In genomic region chr11:104626635-104627034, GRCm38 (mm10) we compare ENCODE assay signal across 30 mouse cellular contexts. TPM values are rescaled to one million over a fixed set of nuclear protein-coding genes. Genes with fewer than 3 reads are reported as not detected.
DNase-seq lines count a peak whose midpoint lies in the region; ATAC-seq lines count a peak whose summit lies in the region.
"Had no signal": no experiment of that assay in that cellular context is flagged by ENCODE, and none has a peak within 500 bp of the region (broad histone marks: within the 10 kb centered on the region; RNA-seq: fewer than 3 reads in every experiment).

No protein-coding gene starts in this region.

- no peak overlapping the region for H3K4me3 ChIP-seq in heart, embryonic 13.5 days
- H3K4me3 ChIP-seq in heart, embryonic 12.5 days, result no peak overlapping the region
- H3K4me3 ChIP-seq in megakaryocyte, embryonic 14.5 days (replicated peaks), result peak overlapping the region; percentile 73
- no peak overlapping the region for H3K4me3 ChIP-seq in intestine, embryonic 15.5 days (replicated peaks)
- no peak overlapping the region for H3K4me3 ChIP-seq in stomach, embryonic 16.5 days (replicated peaks; ENCODE audit: low read length)
- H3K4me3 ChIP-seq: erythroblast, embryonic 14.5 days; heart, embryonic 15.5 days; layer of hippocampus, adult 2 months; neural tube, embryonic 12.5 days had no signal

- H3K27me3 ChIP-seq in heart, embryonic 13.5 days (replicated peaks), result no peaks in the 10 kb centered on the region
- no peaks in the 10 kb centered on the region for H3K27me3 ChIP-seq in heart, embryonic 12.5 days (replicated peaks)
- no peaks in the 10 kb centered on the region for H3K27me3 ChIP-seq in megakaryocyte, embryonic 14.5 days (replicated peaks)
- no peaks in the 10 kb centered on the region for H3K27me3 ChIP-seq in intestine, embryonic 15.5 days (replicated peaks)
- H3K27me3 ChIP-seq in stomach, embryonic 16.5 days (ENCODE audit: control insufficient read depth, insufficient read depth, low read length), result no peaks in the 10 kb centered on the region
- H3K27me3 ChIP-seq: heart, embryonic 15.5 days; neural tube, embryonic 12.5 days had no signal

- no peaks in the 10 kb centered on the region for H3K36me3 ChIP-seq in heart, embryonic 13.5 days
- H3K36me3 ChIP-seq in heart, embryonic 12.5 days, result no peaks in the 10 kb centered on the region
- H3K36me3 ChIP-seq in megakaryocyte, embryonic 14.5 days (replicated peaks; ENCODE audit: low read length), result peaks cover 100% of the 10 kb centered on the region
- no peaks in the 10 kb centered on the region for H3K36me3 ChIP-seq in intestine, embryonic 15.5 days
- no peaks in the 10 kb centered on the region for H3K36me3 ChIP-seq in stomach, embryonic 16.5 days (ENCODE audit: control insufficient read depth, insufficient read depth, low read length)
- H3K36me3 ChIP-seq: heart, embryonic 15.5 days; neural tube, embryonic 12.5 days had no signal

- peaks cover 41% of the 10 kb centered on the region for H3K4me1 ChIP-seq in heart, embryonic 13.5 days
- H3K4me1 ChIP-seq in heart, embryonic 12.5 days (replicated peaks), result peaks cover 31% of the 10 kb centered on the region
- peaks cover 99% of the 10 kb centered on the region for H3K4me1 ChIP-seq in megakaryocyte, embryonic 14.5 days
- H3K4me1 ChIP-seq in intestine, embryonic 15.5 days (replicated peaks), result peaks cover 28% of the 10 kb centered on the region
- peaks cover 32% of the 10 kb centered on the region for H3K4me1 ChIP-seq in stomach, embryonic 16.5 days (ENCODE audit: control insufficient read depth, insufficient read depth, low read length)

- no peak for ATAC-seq in heart, embryonic 13.5 days (ENCODE audit: extremely low read depth, insufficient number of reproducible peaks, low FRiP score, low TSS enrichment)
- no peak for ATAC-seq in heart, embryonic 12.5 days (ENCODE audit: insufficient number of reproducible peaks, low FRiP score)
- ATAC-seq in megakaryocyte, adult 5-6 weeks (ENCODE audit: poor library complexity, severe bottlenecking), result no peak
- ATAC-seq in intestine, embryonic 15.5 days, result no peak
- ATAC-seq in stomach, embryonic 16.5 days (ENCODE audit: insufficient read depth, low FRiP score), result no peak
- ATAC-seq: CD4-positive, CD25-positive, alpha-beta regulatory T cell, adult 4 months; forebrain, embryonic 16.5 days; midbrain, embryonic 16.5 days had no signal

- DNase-seq in adrenal gland, postnatal 25 days, result no peak
- no peak for DNase-seq in lung, adult 18-20 months
- DNase-seq: adrenal gland, postnatal 36 days; cerebellum, adult 18-20 months; cerebellum, postnatal 10 days; kidney, adult 18-20 months; kidney, postnatal 36 days; right cerebral cortex, postnatal 4 days; thymus, adult 18-20 months; thymus, postnatal 25 days had no signal

- no peaks in the 10 kb centered on the region for H3K9me3 ChIP-seq in heart, embryonic 13.5 days
- H3K9me3 ChIP-seq in heart, embryonic 12.5 days (replicated peaks), result no peaks in the 10 kb centered on the region
- H3K9me3 ChIP-seq in megakaryocyte, embryonic 14.5 days, result no peaks in the 10 kb centered on the region
- no peaks in the 10 kb centered on the region for H3K9me3 ChIP-seq in intestine, embryonic 15.5 days
- H3K9me3 ChIP-seq in stomach, embryonic 16.5 days (replicated peaks; ENCODE audit: control insufficient read depth, low read length), result no peaks in the 10 kb centered on the region
- H3K9me3 ChIP-seq: heart, embryonic 15.5 days; neural tube, embryonic 12.5 days had no signal

- H3K4me2 ChIP-seq in heart, embryonic 13.5 days, result no peak overlapping the region
- no peak overlapping the region for H3K4me2 ChIP-seq in heart, embryonic 12.5 days
- H3K4me2 ChIP-seq in intestine, embryonic 15.5 days (replicated peaks), result no peak overlapping the region
- no peak overlapping the region for H3K4me2 ChIP-seq in stomach, embryonic 16.5 days (ENCODE audit: low read depth, low read length)
- H3K4me2 ChIP-seq: heart, embryonic 15.5 days; midbrain, embryonic 11.5 days; neural tube, embryonic 12.5 days had no signal

- no peak overlapping the region for H3K9ac ChIP-seq in heart, embryonic 13.5 days
- no peak overlapping the region for H3K9ac ChIP-seq in heart, embryonic 12.5 days
- H3K9ac ChIP-seq in intestine, embryonic 15.5 days, result no peak overlapping the region
- no peak overlapping the region for H3K9ac ChIP-seq in stomach, embryonic 16.5 days (ENCODE audit: low read length)
- H3K9ac ChIP-seq: heart, embryonic 15.5 days; neural tube, embryonic 12.5 days had no signal

- peak overlapping the region; percentile 42; the same call in 1 of the 2 replicates for H3K27ac ChIP-seq in heart, embryonic 13.5 days (replicated peaks)
- no peak overlapping the region for H3K27ac ChIP-seq in heart, embryonic 12.5 days (ENCODE audit: poor library complexity, severe bottlenecking)
- H3K27ac ChIP-seq in intestine, embryonic 15.5 days, result peak overlapping the region; percentile 81; the same call in 1 of the 2 replicates
- peak overlapping the region; percentile 95; the same call in 1 of the 2 replicates for H3K27ac ChIP-seq in stomach, embryonic 16.5 days (ENCODE audit: low read length)
- H3K27ac ChIP-seq: hindbrain, postnatal 0 days; layer of hippocampus, adult 2 months; macrophage; neural tube, embryonic 12.5 days had no signal

RNA-seq across cellular contexts. Expression of gene Itgb3, which starts 18.8 kb away (rescaled TPM):
- 5.0 and 5.1 TPM in 2 replicates for polyA plus RNA-seq in heart, embryonic 13.5 days (2015; fragmentation: Nextera tagmentation; extraction: Ambion mirVana)
- 9.6 and 11.9 TPM in 2 replicates for polyA plus RNA-seq in heart, embryonic 12.5 days (2016; fragmentation: Nextera tagmentation; extraction: Ambion mirVana)
- polyA plus RNA-seq in megakaryocyte, embryonic 14.5 days (2012; ENCODE audit: insufficient read depth, low replicate concordance), result 123 and 181 TPM in 2 replicates
- total RNA-seq in megakaryocyte, adult 5-6 weeks (2015), result 7.1 and 8.6 TPM in 2 replicates
- total RNA-seq in megakaryocyte, adult 5-6 weeks (2017), result 20.6 and 23.8 TPM in 2 replicates
- 5.0 and 5.5 TPM in 2 replicates for polyA plus RNA-seq in intestine, embryonic 15.5 days (2015; fragmentation: Nextera tagmentation; extraction: Ambion mirVana)
- polyA plus RNA-seq in stomach, embryonic 16.5 days (2015; fragmentation: Nextera tagmentation; extraction: Ambion mirVana), result 8.9 and 10.1 TPM in 2 replicates
- 5.4 and 6.1 TPM in 2 replicates for total RNA-seq in adrenal gland, postnatal 25 days (2021)

RNA-seq across cellular contexts. Expression of gene Gm11639, which starts 58.9 kb away (rescaled TPM):
- polyA plus RNA-seq in heart, embryonic 13.5 days (2015; fragmentation: Nextera tagmentation; extraction: Ambion mirVana), result 0.01 TPM in 1 of 2 replicates, not detected in the other
- polyA plus RNA-seq in heart, embryonic 12.5 days (2016; fragmentation: Nextera tagmentation; extraction: Ambion mirVana), result 0.01 TPM in 1 of 2 replicates, not detected in the other
- not detected in 2 replicates for polyA plus RNA-seq in megakaryocyte, embryonic 14.5 days (2012; ENCODE audit: insufficient read depth, low replicate concordance)
- total RNA-seq in megakaryocyte, adult 5-6 weeks (2015), result not detected in 2 replicates
- total RNA-seq in megakaryocyte, adult 5-6 weeks (2017), result not detected in 2 replicates
- 0.01 TPM in 1 of 2 replicates, not detected in the other for polyA plus RNA-seq in intestine, embryonic 15.5 days (2015; fragmentation: Nextera tagmentation; extraction: Ambion mirVana)
- 0.01 and 0.02 TPM in 2 replicates for polyA plus RNA-seq in stomach, embryonic 16.5 days (2015; fragmentation: Nextera tagmentation; extraction: Ambion mirVana)
- 0.06 TPM in 1 of 2 replicates, not detected in the other for total RNA-seq in adrenal gland, postnatal 25 days (2021)
- total RNA-seq: hindbrain, postnatal 0 days had no signal
- polyA plus RNA-seq: erythroblast, embryonic 14.5 days; forebrain, embryonic 11.5 days; gonadal fat pad, adult 2 months; hindbrain, embryonic 11.5 days; kidney, embryonic 16.5 days; macrophage; midbrain, embryonic 11.5 days; midbrain, embryonic 16.5 days had no signal
